Mouse (Mus musculus) urinary bladder, adult 18-20 months (tissue): ENCODE results near the gene Cblb.

Source experiments
- DNase-seq, 2 experiments: peaks; one replicate each; pipeline ENCODE4 v3.0.0; 2022; ENCODE audit warnings: low spot score in 2 of 2, mixed read lengths in 2 of 2

Gene Cblb

DNA sequence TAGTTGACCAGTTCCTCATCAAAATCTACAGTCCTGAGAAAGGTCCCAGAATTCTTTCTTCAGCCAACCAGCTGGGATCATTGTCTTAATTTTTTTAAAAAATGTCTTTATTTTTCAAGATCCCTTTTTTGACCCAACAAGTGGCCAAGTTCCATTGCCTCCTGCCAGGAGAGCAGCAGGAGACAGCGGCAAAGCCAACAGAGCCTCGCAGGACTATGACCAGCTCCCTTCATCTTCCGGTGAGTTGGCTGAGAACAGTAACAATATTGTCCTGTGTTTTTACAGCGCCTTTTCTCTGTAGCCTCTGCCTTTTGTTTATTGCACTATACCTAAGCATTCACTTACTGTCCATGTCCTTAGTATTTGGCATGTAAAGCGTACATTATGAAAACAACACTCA, 163.0 kb downstream of the Cblb start:
- DNase-seq = no peak

DNA sequence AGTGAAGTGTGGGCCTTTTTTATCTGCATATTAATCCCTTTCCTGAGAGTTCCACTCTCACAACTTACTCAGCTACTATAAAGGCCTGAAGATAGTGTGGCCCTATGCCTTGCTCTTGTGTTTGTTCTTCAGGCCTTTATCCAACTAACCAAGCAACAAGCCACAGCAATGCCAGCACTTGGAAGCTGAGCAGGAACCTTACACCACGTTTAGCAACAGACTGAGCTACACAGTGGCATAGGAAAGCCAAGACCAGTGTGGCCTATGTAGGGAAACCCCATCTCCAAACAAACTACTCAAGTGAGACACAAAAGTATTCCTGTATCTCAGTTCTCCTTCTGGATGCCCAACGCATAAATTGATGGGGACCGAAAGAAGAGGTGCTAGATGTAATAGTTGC, 163.8 kb downstream of the Cblb start:
- no peak for DNase-seq

DNA sequence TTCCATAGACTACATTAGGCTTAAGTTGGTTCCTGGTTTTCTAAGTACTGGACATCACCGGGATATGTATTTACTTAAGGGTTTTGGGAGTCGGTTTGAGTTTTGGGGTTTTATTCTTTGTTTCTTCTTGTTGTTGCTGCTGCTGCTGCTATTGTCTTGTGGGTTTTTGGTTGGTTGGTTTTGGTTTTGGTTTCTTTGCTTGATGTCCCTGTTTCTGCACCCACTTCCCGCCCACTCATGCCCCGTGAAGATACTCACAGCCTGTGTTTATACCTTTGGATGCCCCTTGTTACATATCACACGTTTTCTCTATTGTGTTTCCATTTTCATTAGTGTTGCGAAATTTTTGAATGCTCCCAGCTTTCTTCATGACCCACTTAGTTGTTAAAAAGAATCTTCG, 169.1 kb downstream of the Cblb start:
- no peak for DNase-seq

DNA sequence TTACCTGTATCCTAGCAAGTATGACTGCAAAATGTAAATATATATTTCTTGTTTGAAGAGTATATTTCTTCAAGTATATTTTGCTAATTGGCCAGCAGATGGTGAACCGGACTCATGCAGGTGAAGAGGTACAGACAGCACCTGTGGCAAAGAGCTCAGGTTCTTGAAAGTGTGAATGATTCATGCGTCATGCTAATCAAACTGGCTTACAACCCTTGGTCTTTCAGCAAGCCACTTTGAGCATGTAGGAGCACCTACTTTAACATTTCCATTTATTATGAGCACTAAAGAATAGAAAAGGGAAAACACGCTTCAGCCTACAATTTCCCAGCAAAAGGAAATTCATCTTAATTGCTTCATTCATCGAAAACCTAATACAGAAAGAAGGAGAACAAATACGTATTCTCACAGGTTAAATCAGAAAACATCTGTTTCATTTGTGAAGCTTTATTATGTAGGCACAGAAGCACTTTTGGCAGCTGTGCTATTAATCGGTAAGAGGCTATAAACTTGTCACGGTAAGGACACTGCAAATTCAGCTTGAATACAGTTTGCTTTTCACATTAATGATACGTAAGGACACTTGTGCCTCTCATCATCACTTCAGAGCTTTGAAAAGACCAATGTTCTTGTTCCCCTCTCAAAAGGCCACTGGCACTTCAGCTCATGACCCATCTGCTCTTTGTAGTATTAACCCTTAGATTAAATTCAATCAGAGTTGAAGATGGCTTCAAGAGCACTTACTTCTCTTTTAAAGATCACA, 180.0 kb downstream of the Cblb start:
- no peak for DNase-seq

DNA sequence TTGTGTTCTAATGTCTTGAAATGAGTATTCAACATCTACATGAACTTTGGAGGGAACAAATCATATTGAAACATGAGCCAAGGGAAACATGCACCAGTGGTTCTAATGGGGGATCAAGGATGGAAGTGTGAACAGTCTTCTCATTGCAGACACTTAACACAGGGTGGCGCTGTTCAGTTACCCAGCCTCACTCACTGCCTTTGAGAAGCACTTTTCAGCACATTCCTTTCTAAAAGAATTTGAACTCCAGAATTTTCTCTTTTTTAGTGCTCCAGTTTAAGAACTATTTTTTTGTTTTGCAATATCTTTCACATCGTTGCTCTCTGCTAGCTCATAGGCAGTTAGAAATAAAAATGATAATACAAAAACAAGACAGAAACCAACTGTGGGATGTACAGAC, 188.0 kb downstream of the Cblb start:
- no peak for DNase-seq

DNA sequence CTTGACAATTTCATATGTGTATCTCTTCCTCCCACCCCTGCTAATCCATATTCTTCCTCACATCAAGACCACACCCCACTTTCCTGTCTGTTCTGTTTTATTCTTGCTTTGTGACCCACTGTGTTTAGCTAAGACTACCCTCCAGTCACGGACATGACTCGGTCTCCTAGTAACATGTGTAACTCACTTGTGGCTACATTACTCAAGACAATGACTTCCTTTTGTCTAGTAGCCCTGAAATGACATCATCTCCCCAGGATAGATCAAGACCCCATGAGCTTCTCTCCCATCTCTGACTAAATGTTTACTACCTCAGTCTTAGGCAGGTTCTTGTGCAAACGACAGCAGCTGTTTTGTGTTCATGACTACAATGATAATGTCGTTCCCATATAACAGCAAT, 191.9 kb downstream of the Cblb start:
- DNase-seq = no peak

DNA sequence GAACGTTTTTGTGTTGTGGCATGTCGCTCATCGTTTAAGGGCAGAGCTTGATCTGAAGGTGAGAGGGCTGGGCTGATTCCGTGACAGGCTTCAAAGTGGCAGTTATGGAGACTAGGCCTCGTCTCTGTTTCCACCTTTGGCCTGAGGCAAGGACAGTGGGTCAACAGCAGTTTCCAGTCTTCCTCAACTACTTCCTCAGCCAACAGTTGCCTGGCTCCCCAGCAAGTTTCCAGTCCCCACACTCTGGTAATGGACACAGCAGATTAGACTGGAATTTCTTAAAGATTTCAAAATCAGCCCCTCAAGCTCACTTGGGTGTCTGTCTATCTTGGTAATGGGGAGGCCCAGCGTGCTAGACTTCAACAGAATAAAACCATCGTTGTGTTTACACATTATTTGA, 198.4 kb downstream of the Cblb start:
- no peak for DNase-seq

DNA sequence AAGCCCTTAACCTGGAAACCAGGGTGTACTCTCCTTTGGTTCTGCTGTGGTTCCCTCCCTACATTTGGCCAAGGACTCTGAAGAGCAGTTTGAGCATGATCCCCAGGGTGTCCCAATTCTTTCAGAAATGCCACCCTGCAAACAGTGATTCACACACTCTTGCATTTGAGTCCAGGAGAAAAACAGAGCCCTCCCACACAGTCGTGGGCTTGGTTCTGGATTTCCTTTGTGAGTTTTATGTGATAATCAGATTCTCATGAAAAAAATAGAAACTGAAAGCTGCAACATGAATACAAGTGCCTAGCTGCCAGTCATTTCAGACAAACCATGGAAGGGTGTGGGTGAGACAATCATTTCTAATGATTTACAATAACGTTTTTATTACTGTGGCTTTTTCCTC, 198.9 kb downstream of the Cblb start:
- no peak for DNase-seq

DNA sequence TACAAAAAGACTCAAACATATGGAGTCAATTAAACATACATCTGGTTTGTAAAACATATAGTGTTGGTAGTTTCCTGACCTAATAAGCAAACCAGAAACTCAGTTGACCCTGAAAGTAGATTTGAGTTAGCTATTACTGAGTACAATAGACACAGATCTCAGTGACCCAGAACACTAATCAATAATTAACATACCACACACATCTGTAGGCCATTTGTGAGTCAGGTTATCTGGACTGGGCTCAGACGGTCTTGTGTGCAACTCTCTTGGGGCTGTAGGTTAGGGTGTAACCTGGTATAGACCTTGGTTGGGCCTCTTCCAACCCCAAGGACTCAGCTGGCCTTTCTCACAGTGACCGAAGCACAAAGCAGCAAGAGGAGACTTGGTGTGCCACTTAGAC, 211.1 kb downstream of the Cblb start:
- no peak for DNase-seq

DNA sequence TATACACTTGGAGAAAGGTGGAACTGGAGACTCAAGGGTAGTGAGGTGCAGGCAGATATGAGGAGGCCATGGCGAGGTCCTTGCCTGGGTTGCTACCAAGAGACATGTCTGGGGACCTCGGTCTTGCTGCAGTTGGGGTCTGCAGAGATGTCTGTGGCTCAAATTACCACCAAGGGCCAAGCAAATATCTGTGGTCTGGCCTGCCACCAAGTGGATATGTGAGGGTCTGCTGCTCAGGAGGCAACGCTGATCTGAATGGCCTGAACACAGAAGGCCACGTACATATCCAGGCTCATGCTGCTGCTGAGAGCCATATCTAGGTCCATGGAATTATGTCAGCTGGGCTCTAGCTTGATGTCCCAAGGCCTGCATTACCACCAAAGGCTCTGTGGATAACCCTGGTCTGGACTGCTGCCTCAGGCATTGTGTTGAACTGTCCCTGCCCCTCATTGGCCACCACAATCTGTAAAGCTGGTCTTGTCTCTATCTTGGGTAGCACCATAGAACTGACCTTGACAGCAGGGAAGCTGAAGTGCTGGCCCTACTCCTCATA, 212.5 kb downstream of the Cblb start:
- DNase-seq = no peak

DNA sequence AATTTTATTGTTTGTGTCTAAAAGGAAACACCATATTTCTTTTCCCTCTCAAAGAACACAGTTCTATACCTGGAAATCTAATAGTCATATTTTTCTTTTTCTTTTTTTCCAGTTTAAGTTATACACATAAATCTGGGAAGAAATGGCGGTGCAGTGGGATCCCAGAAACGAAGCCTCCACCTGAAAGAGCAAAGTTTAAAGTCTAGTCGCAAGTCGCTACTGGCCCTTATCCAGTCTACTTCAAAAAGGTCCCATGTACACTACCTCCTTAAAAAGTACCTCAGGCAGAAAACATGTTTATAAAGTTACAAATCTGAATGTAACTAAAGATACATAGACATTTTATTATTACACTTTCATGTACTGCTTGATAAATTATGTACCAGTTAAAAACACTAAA, 219.2 kb downstream of the Cblb start:
- DNase-seq = no peak

DNA sequence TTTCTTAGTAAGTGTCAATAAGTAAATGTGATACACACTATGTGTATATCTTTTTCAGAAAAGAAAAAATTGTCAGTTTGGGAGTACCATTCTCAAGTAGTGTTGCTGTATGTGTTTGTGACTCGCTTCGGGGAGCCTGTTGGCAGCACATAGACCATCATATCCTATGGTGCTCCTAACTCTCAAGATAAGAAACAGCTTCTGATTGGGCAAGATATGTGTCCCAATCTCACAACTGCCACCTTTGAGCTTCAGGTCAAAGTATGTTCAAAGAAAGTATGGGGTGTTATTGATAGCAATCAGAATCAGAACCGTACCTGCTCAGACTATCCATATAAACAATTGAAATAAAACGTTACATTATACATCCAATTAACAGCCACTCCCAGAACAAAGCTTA, 219.9 kb downstream of the Cblb start:
- no peak for DNase-seq
